Mouse (Mus musculus) urinary bladder, adult 18-20 months (tissue): ENCODE data around the gene Enah.

Experiments used
- DNase-seq, 2 experiments: peaks; one replicate each; pipeline ENCODE4 v3.0.0; 2022; ENCODE audit warnings: low spot score in 2 of 2, mixed read lengths in 2 of 2

Enah gene

GRCm38 (mm10) chr1:181847396-181847795, 172.4 kb downstream of the Enah start:
- no peak for DNase-seq
